Mouse (Mus musculus) left cerebral cortex, postnatal 10 days (tissue): ENCODE data around the gene Cep112. TPM values are rescaled to one million over a fixed set of nuclear protein-coding genes. Genes with fewer than 3 reads are reported as not detected.

Experiments
- DNase-seq, 2 experiments: peaks; one replicate each; pipeline ENCODE4 v3.0.0; 2021 to 2022; ENCODE audit warnings: low spot score in 2 of 2, mixed read lengths in 1 of 2; ENCODE audit errors: extremely low spot score in 1 of 2
- intact Hi-C: fragments of 180-260 bp; cut with DNase I; formaldehyde crosslinking; loops from one replicate; pipeline ENCODE4 v1.15.1; 2025
- total RNA-seq, 2 experiments: library from RNA; stranded (reverse); gene quantifications; 2 replicates each; pipeline ENCODE4 v1.2.3; 2021

Gene Cep112
- total RNA-seq, 2 experiments from 2014 or later = 8.0 to 10.4 TPM

- intact Hi-C loops = no loop called here
- no peak for DNase-seq
Observed at GRCm38 (mm10) chr11:108753361-108754240, 328.6 kb downstream of the Cep112 start.

- intact Hi-C loops = no loop called here
- no peak for DNase-seq
Observed at GRCm38 (mm10) chr11:108757211-108757610, 332.2 kb downstream of the Cep112 start.

- DNase-seq = no peak
- intact Hi-C loops = no loop called here
Observed at GRCm38 (mm10) chr11:108757626-108758430, 332.8 kb downstream of the Cep112 start.

GRCm38 (mm10) chr11:108770064-108770463, 345.1 kb downstream of the Cep112 start:
- DNase-seq = no peak
- intact Hi-C loops = no loop called here

GRCm38 (mm10) chr11:108774019-108774670, 349.2 kb downstream of the Cep112 start:
- intact Hi-C loops = no loop called here
- no peak for DNase-seq

- intact Hi-C loops = loop anchor here (5.0 kb wide), 1 partner anchor 145 kb away; the partner anchor contains the start of gene Axin2
- DNase-seq = no peak
Observed at GRCm38 (mm10) chr11:108777158-108777557, 352.2 kb downstream of the Cep112 start.

- intact Hi-C loops = no loop called here
- peak in 1 of 2 experiments; percentile 31 for DNase-seq
Observed at GRCm38 (mm10) chr11:108780271-108781250, 355.6 kb downstream of the Cep112 start.

GRCm38 (mm10) chr11:108798398-108798797, 373.4 kb downstream of the Cep112 start:
- intact Hi-C loops = no loop called here
- no peak for DNase-seq

GRCm38 (mm10) chr11:108799695-108800094, 374.7 kb downstream of the Cep112 start:
- intact Hi-C loops = no loop called here
- DNase-seq = no peak

- intact Hi-C loops = no loop called here
- DNase-seq = no peak
Observed at GRCm38 (mm10) chr11:108804030-108804429, 379.0 kb downstream of the Cep112 start.

GRCm38 (mm10) chr11:108805947-108806346, 381.0 kb downstream of the Cep112 start:
- intact Hi-C loops = no loop called here
- DNase-seq = no peak

- intact Hi-C loops = no loop called here
Observed at GRCm38 (mm10) chr11:108809626-108810025, 384.6 kb downstream of the Cep112 start.

GRCm38 (mm10) chr11:108821771-108822170, 396.8 kb downstream of the Cep112 start:
- no peak for DNase-seq
- intact Hi-C loops = no loop called here

More at GRCm38 (mm10) chr11:108809626-108810025, 384.6 kb downstream of the Cep112 start:
- DNase-seq = no peak

GRCm38 (mm10) chr11:108822257-108822656, 397.3 kb downstream of the Cep112 start:
- intact Hi-C loops = no loop called here
- DNase-seq = peak in 1 of 2 experiments; percentile 25

GRCm38 (mm10) chr11:108827321-108827720, 402.3 kb downstream of the Cep112 start:
- DNase-seq = no peak
- intact Hi-C loops = no loop called here

GRCm38 (mm10) chr11:108828374-108829025, 403.5 kb downstream of the Cep112 start:
- no peak for DNase-seq
- intact Hi-C loops = no loop called here

GRCm38 (mm10) chr11:108836706-108837105, 411.7 kb downstream of the Cep112 start:
- no peak for DNase-seq
- intact Hi-C loops = no loop called here

GRCm38 (mm10) chr11:108840195-108840594, 415.2 kb downstream of the Cep112 start:
- intact Hi-C loops = no loop called here
- DNase-seq = no peak
